Mouse (Mus musculus): ENCODE measurements around the gene Apoa2.

DNA sequence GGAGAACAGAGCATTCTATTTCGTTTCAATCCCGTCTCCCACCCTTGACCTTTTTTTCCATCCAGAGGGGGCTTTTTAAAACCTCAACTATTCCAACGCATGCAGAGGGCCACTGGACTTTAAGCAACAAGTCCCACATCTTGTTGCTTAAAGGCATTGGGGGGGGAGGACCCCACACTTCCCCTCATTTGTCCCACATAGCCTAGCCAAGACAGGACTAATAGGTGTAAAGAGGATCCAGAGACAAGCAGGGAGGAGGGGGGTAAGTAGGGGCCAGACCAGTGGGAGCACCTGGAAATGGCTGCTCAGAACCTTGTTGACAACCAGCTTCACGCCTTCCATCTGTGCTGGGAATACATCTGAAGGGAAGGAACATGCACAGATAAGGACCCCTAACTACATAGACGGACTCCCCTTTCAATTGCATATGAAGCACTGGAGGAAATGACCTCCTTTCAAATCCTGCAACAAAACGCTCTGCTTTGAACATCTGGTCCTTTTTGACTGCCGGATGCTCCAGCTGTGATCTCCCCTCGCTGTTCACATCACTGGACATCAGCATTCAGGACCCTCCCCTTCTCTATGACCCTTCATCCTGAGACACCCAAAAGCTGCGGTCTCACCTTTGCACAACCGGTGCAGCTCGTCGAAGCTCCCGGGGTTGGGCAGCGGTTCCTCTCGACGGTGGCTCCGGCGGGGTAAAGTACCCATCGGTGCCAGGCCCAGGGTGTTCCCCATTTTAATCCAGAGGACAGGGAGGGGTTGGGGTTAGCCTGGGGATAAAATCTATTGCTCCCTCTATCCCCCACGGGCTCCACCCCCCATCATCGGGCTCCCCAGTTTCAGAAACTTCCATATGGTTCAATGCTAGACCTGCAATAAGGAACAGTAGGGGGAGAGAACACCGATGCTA is 3.3 kb upstream of the Apoa2 start:
- TF ChIP-seq CTCF (conservative IDR thresholded peaks at IDR 0.05; ENCODE audit: insufficient read depth, insufficient read length, low read depth, low read length) (no peak), POLR2A (IDR thresholded peaks at IDR 0.05; ENCODE audit: low read depth, low read length) (no peak)
